Mouse (Mus musculus) CH12.LX (cell line): ENCODE data around the gene P4ha2. TPM values are rescaled to one million over a fixed set of nuclear protein-coding genes. Genes with fewer than 3 reads are reported as not detected.

Source experiments
- DNase-seq: peaks from one replicate; pipeline ENCODE4 v3.0.0-alpha.2; 2013; ENCODE audit errors: extremely low read depth
- H3K27ac ChIP-seq: 2 replicates; pipeline ENCODE4 v1.5.1; 2012; ENCODE audit warnings: low read depth, mild to moderate bottlenecking, control low read depth, moderate library complexity; ENCODE audit not compliant: insufficient read depth
- H3K27me3 ChIP-seq: replicated peaks from 2 replicates; pipeline ENCODE3; 2012; ENCODE audit warnings: inconsistent platforms
- H3K36me3 ChIP-seq, 2 experiments: replicated peaks in 1 of 2; 2 replicates each; pipeline versions ENCODE3 to v1.6.1; 2012; ENCODE audit warnings: inconsistent platforms in 1 of 2, low read length in 1 of 2, mild to moderate bottlenecking in 1 of 2, mixed read lengths in 1 of 2, moderate library complexity in 1 of 2; ENCODE audit not compliant: control insufficient read depth in 1 of 2, insufficient read depth in 1 of 2
- H3K4me1 ChIP-seq, 2 experiments: 2 replicates each; pipeline ENCODE4 v1.6.1; 2012; ENCODE audit warnings: inconsistent platforms in 1 of 2, moderate library complexity in 1 of 2; ENCODE audit not compliant: insufficient read depth in 2 of 2, control insufficient read depth in 1 of 2
- H3K4me2 ChIP-seq: 2 replicates; pipeline ENCODE4 v1.6.1; 2012; ENCODE audit warnings: low read depth, mild to moderate bottlenecking, control low read depth; ENCODE audit not compliant: poor library complexity, insufficient read depth, severe bottlenecking
- H3K4me3 ChIP-seq, 3 experiments: fragments of 150-350 bp in 1 of 3; sonication (generic) in 1 of 3; replicated peaks in 1 of 3; 2 replicates each; pipeline versions ENCODE3 to v1.5.1; 2011 to 2012; ENCODE audit warnings: low read depth in 2 of 3, low read length in 2 of 3, mild to moderate bottlenecking in 2 of 3, moderate library complexity in 2 of 3, control low read depth in 1 of 3, improper control_type of control experiment in 1 of 3, inconsistent platforms in 1 of 3, mixed read lengths in 1 of 3; ENCODE audit not compliant: poor library complexity in 1 of 3
- H3K79me2 ChIP-seq: replicated peaks from 2 replicates; pipeline ENCODE4 v1.6.1; 2012; ENCODE audit warnings: mild to moderate bottlenecking, moderate library complexity; ENCODE audit not compliant: control insufficient read depth, poor library complexity, insufficient read depth, severe bottlenecking; ENCODE audit errors: extremely low read depth
- H3K9ac ChIP-seq: 2 replicates; pipeline ENCODE4 v1.6.1; 2012; ENCODE audit warnings: low read depth, mild to moderate bottlenecking, control low read depth, moderate library complexity; ENCODE audit not compliant: insufficient read depth
- H3K9me3 ChIP-seq: replicated peaks from 2 replicates; pipeline ENCODE3; 2012; ENCODE audit warnings: low read length, inconsistent platforms, mixed read lengths
- BHLHE40 ChIP-seq: IDR thresholded peaks from 2 replicates; pipeline ENCODE4 v1.6.1; 2011; ENCODE audit warnings: mild to moderate bottlenecking, low read depth, low read length, improper control_type of control experiment
- CHD2 ChIP-seq: IDR thresholded peaks from 2 replicates; pipeline ENCODE4 v1.6.1; 2011; ENCODE audit warnings: low read length, improper control_type of control experiment
- CTCF ChIP-seq, 2 experiments: IDR thresholded peaks in 1 of 2; conservative IDR thresholded peaks in 1 of 2; 2 replicates each; pipeline ENCODE4 v1.5.1; 2011 to 2012; ENCODE audit warnings: low read depth in 2 of 2, low read length in 2 of 2, improper control_type of control experiment in 1 of 2, inconsistent platforms in 1 of 2, mild to moderate bottlenecking in 1 of 2, moderate library complexity in 1 of 2
- E2F4 ChIP-seq: IDR thresholded peaks from 2 replicates; pipeline ENCODE4 v1.6.1; 2011; ENCODE audit warnings: low read depth, low read length, improper control_type of control experiment; ENCODE audit not compliant: insufficient replicate concordance
- ELF1 ChIP-seq: IDR thresholded peaks from 2 replicates; pipeline ENCODE4 v1.6.1; 2014; ENCODE audit warnings: low read depth, mild to moderate bottlenecking, inconsistent platforms, low read length, improper control_type of control experiment
- EP300 ChIP-seq: IDR thresholded peaks from 2 replicates; pipeline ENCODE4 v1.6.1; 2011; ENCODE audit warnings: low read length, improper control_type of control experiment
- ETS1 ChIP-seq: conservative IDR thresholded peaks from 2 replicates; pipeline ENCODE4 v1.6.1; 2012; ENCODE audit warnings: low read depth, mild to moderate bottlenecking, inconsistent platforms, low read length, improper control_type of control experiment, moderate library complexity
- GABPA ChIP-seq: IDR thresholded peaks from 2 replicates; pipeline ENCODE4 v1.6.1; 2012; ENCODE audit warnings: low read depth, low read length, improper control_type of control experiment, inconsistent platforms; ENCODE audit not compliant: insufficient replicate concordance
- HCFC1 ChIP-seq: IDR thresholded peaks from 2 replicates; pipeline ENCODE4 v1.6.1; 2012; ENCODE audit warnings: low read depth, mild to moderate bottlenecking, inconsistent platforms, low read length, improper control_type of control experiment
- IRF4 ChIP-seq: IDR thresholded peaks from 2 replicates; pipeline ENCODE4 v1.6.1; 2014; ENCODE audit warnings: low read depth, mild to moderate bottlenecking, inconsistent platforms, low read length, improper control_type of control experiment
- JUN ChIP-seq: IDR thresholded peaks from 2 replicates; pipeline ENCODE4 v1.6.1; 2011; ENCODE audit warnings: low read depth, mild to moderate bottlenecking, low read length, improper control_type of control experiment, moderate library complexity; ENCODE audit not compliant: insufficient read depth
- JUND ChIP-seq: conservative IDR thresholded peaks from 2 replicates; pipeline ENCODE4 v1.6.1; 2011; ENCODE audit warnings: low read depth, low read length, improper control_type of control experiment
- KAT2A ChIP-seq: IDR thresholded peaks from 2 replicates; pipeline ENCODE4 v1.6.1; 2012; ENCODE audit warnings: low read length, improper control_type of control experiment, inconsistent platforms; ENCODE audit not compliant: insufficient replicate concordance
- MAX ChIP-seq: IDR thresholded peaks from 2 replicates; pipeline ENCODE4 v1.6.1; 2011; ENCODE audit warnings: low read length, improper control_type of control experiment
- MAZ ChIP-seq: IDR thresholded peaks from 2 replicates; pipeline ENCODE4 v1.6.1; 2012; ENCODE audit warnings: low read depth, mild to moderate bottlenecking, inconsistent platforms, low read length, improper control_type of control experiment, moderate library complexity
- MEF2A ChIP-seq: IDR thresholded peaks from 2 replicates; pipeline ENCODE4 v1.6.1; 2014; ENCODE audit warnings: low read depth, mild to moderate bottlenecking, inconsistent platforms, low read length, improper control_type of control experiment, borderline replicate concordance
- MXI1 ChIP-seq: IDR thresholded peaks from 2 replicates; pipeline ENCODE4 v1.6.1; 2011; ENCODE audit warnings: mild to moderate bottlenecking, low read depth, low read length, improper control_type of control experiment
- MYC ChIP-seq: IDR thresholded peaks from 2 replicates; pipeline ENCODE4 v1.6.1; 2011; ENCODE audit warnings: low read depth, mild to moderate bottlenecking, improper control_type of control experiment, low read length
- NELFE ChIP-seq: IDR thresholded peaks from 2 replicates; pipeline ENCODE4 v1.6.1; 2011; ENCODE audit warnings: low read depth, low read length, improper control_type of control experiment
- NRF1 ChIP-seq: IDR thresholded peaks from 2 replicates; pipeline ENCODE4 v1.6.1; 2014; ENCODE audit warnings: low read depth, mild to moderate bottlenecking, inconsistent platforms, low read length, improper control_type of control experiment, moderate library complexity
- PAX5 ChIP-seq: IDR thresholded peaks from 2 replicates; pipeline ENCODE4 v1.6.1; 2012; ENCODE audit warnings: low read length, inconsistent platforms, mixed read lengths
- POLR2AphosphoS2 ChIP-seq: IDR thresholded peaks from 2 replicates; pipeline ENCODE4 v1.6.1; 2011; ENCODE audit warnings: low read depth, low read length, improper control_type of control experiment
- RAD21 ChIP-seq: IDR thresholded peaks from 2 replicates; pipeline ENCODE4 v1.6.1; 2011; ENCODE audit warnings: low read depth, mild to moderate bottlenecking, low read length, improper control_type of control experiment, moderate library complexity
- RCOR1 ChIP-seq: conservative IDR thresholded peaks from 2 replicates; pipeline ENCODE4 v1.6.1; 2012; ENCODE audit warnings: low read depth, mild to moderate bottlenecking, inconsistent platforms, low read length, improper control_type of control experiment
- SIN3A ChIP-seq: IDR thresholded peaks from 2 replicates; pipeline ENCODE4 v1.6.1; 2012; ENCODE audit warnings: low read length, improper control_type of control experiment, inconsistent platforms
- TBP ChIP-seq: conservative IDR thresholded peaks from 2 replicates; pipeline ENCODE4 v1.6.1; 2011; ENCODE audit warnings: low read depth, low read length, improper control_type of control experiment
- TCF12 ChIP-seq: IDR thresholded peaks from 2 replicates; pipeline ENCODE4 v1.6.1; 2014; ENCODE audit warnings: low read depth, mild to moderate bottlenecking, inconsistent platforms, low read length, improper control_type of control experiment
- USF2 ChIP-seq: conservative IDR thresholded peaks from 2 replicates; pipeline ENCODE4 v1.6.1; 2011; ENCODE audit warnings: low read depth, low read length, improper control_type of control experiment
- ZC3H11A ChIP-seq: IDR thresholded peaks from 2 replicates; pipeline ENCODE4 v1.6.1; 2012; ENCODE audit warnings: low read depth, mild to moderate bottlenecking, inconsistent platforms, low read length, improper control_type of control experiment
- ZNF384 ChIP-seq: IDR thresholded peaks from 2 replicates; pipeline ENCODE4 v1.6.1; 2012; ENCODE audit warnings: low read depth, low read length, improper control_type of control experiment, inconsistent platforms
- dilution Hi-C: fragments of 300-500 bp; cut with MboI; formaldehyde crosslinking; loops from 2 replicates; pipeline ENCODE4 v1.14.3; 2020; ENCODE audit warnings: low sequenced_read_pairs; ENCODE audit not compliant: extremely low pct_unique_long_range_greater_than_20kb, extremely low pct_ligation_motif_present
- in situ Hi-C: fragments of 300-500 bp; cut with MboI; formaldehyde crosslinking; loops from 3 replicates; pipeline ENCODE4 v1.14.3; 2019; ENCODE audit warnings: low sequenced_read_pairs, low pct_ligation_motif_present, low pct_unique_long_range_greater_than_20kb, mixed read lengths
- polyA plus RNA-seq: library from polyadenylated mRNA; unstranded; fragments of >175 nt; gene quantifications from 2 replicates; pipeline ENCODE4 v1.2.1, GENCODE M21; 2012; ENCODE audit warnings: low read depth; ENCODE audit not compliant: insufficient read length
- total RNA-seq, 2 experiments: library from RNA; depleted of rRNA; stranded (reverse); fragments of 300-350 nt in 1 of 2; fragments of >200 nt in 1 of 2; gene quantifications; 2 replicates each; pipeline ENCODE4 v1.2.3; 2012 to 2014

P4ha2 gene
- total and polyA plus RNA-seq, 3 experiments, result 3.6 to 10.0 (median 7.9) TPM

DNA sequence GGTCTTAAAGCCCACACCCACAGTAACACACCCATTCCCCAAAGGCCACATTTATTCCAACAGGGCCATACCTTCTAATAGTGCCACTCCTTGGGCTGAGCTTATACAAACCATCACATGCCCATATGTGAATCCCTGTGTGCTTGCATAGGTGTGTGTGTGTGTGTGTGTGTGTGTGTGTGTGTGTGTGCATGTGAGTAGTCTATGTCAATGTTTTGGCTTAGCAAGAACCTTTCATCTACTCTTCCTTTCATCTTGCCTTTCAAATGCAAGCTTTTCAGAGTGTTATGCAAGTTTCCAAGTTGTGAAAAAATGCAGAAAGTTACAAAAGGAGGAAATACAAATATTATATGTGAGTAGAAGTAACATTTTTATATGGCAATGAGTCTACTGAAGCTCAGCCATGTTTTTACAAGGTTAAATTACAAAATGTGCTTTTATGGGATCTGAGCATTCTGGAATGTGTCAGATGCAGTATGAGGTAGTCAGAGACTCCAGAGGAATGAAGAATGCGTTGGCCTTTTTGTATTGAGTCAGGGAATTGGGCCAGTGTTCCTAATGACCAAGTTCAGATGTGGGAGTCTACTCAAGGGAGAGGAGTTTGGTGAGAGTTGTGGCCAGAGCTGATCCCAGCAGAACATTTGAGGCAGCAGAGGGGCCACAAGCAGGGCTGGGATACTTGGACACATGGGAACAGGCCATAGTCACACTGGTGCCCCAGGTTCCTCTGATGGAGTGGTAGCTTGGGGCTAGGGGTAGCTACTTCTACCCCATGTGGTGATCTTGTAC lies 9.6 kb upstream of the P4ha2 start:
- H3K4me1 ChIP-seq, result peaks cover 19 to 55% of the 10 kb centered on the region in 2 experiments
- no peak overlapping the region for H3K4me3 ChIP-seq
- no peaks in the 10 kb centered on the region for H3K79me2 ChIP-seq
- dilution Hi-C loops, result no loop called here
- no peak overlapping the region for H3K27ac ChIP-seq
- DNase-seq, result no peak
- no peak overlapping the region for H3K4me2 ChIP-seq
- H3K9me3 ChIP-seq, result no peaks in the 10 kb centered on the region
- no peaks in the 10 kb centered on the region for H3K36me3 ChIP-seq
- in situ Hi-C loops, result no loop called here
- peaks cover 3% of the 10 kb centered on the region for H3K27me3 ChIP-seq
- H3K9ac ChIP-seq, result no peak overlapping the region
- TF ChIP-seq GABPA (no peak), ELF1 (no peak), NELFE (no peak), ETS1 (no peak), IRF4 (no peak), SIN3A (no peak), ZC3H11A (no peak)
- TF ChIP-seq, all 38 proteins: peak for 0

GRCm38 (mm10) chr11:54091726-54092125 lies 8.2 kb upstream of the P4ha2 start:
- H3K79me2 ChIP-seq, result no peaks in the 10 kb centered on the region
- peaks cover 3% of the 10 kb centered on the region for H3K27me3 ChIP-seq
- no peak overlapping the region for H3K27ac ChIP-seq
- H3K4me3 ChIP-seq, result peak overlapping the region in 1 of 3 experiments; percentile 15
- H3K9me3 ChIP-seq, result no peaks in the 10 kb centered on the region
- peaks cover 19 to 51% of the 10 kb centered on the region in 2 experiments for H3K4me1 ChIP-seq
- H3K4me2 ChIP-seq, result peak overlapping the region; percentile 35
- dilution Hi-C loops, result no loop called here
- H3K36me3 ChIP-seq, result no peaks in the 10 kb centered on the region
- in situ Hi-C loops, result no loop called here
- peak; percentile 94 for DNase-seq
- H3K9ac ChIP-seq, result no peak overlapping the region
- TF ChIP-seq KAT2A (no peak), ZNF384 (no peak), MAX (peak; percentile 62; the same call in 1 of the 2 replicates), USF2 (no peak), NELFE (no peak), NRF1 (no peak), CHD2 (no peak; the same call in 1 of the 2 replicates), TBP (no peak; the same call in 1 of the 2 replicates), JUND (peak; percentile 55), POLR2AphosphoS2 (no peak), EP300 (peak; percentile 94), MXI1 (no peak), BHLHE40 (peak; percentile 74), ELF1 (peak; percentile 39; the same call in 1 of the 2 replicates), E2F4 (peak; percentile 50; the same call in 1 of the 2 replicates), PAX5 (no peak), TCF12 (0 out of 2 replicates have a peak, but pooled peaks have one; percentile 21), GABPA (no peak), SIN3A (no peak; the same call in 1 of the 2 replicates), JUN (peak; percentile 27), CTCF (conservative IDR thresholded peaks at IDR 0.05 in 1 of 2, IDR thresholded peaks at IDR 0.05 in 1 of 2; ENCODE audit: low read depth in 2 of 2, low read length in 2 of 2) (no peak), MEF2A (peak; percentile 58; the same call in 1 of the 2 replicates), MYC (no peak), RCOR1 (0 out of 2 replicates have a peak, but pooled peaks have one; percentile 57), IRF4 (peak; percentile 98), ETS1 (peak; percentile 88), HCFC1 (no peak), RAD21 (no peak), MAZ (peak; percentile 11; the same call in 1 of the 2 replicates)
